Mouse (Mus musculus) lung, adult 2 months (tissue): ENCODE results near the gene Serinc5. TPM values are rescaled to one million over a fixed set of nuclear protein-coding genes. Genes with fewer than 3 reads are reported as not detected.
A peak's percentile ranks its signal among the peaks of the same experiment; 100 is the strongest.

Source experiments
- DNase-seq: peaks from one replicate; pipeline ENCODE4 v3.0.0; 2022
- H3K4me1 ChIP-seq: fragments of 200-500 bp; 2 replicates; pipeline ENCODE4 v1.6.1; 2011; ENCODE audit warnings: low read length; ENCODE audit not compliant: control insufficient read depth, insufficient read depth
- H3K4me3 ChIP-seq: fragments of 200-500 bp; replicated peaks from 2 replicates; pipeline ENCODE3; 2011; ENCODE audit warnings: low read depth, mild to moderate bottlenecking, control low read depth, low read length; ENCODE audit errors: extremely low read depth
- CTCF ChIP-seq: fragments of 200-500 bp; IDR thresholded peaks from 2 replicates; pipeline ENCODE4 v1.5.1; 2011; ENCODE audit warnings: mild to moderate bottlenecking, low read length, control low read depth; ENCODE audit not compliant: insufficient read depth
- POLR2A ChIP-seq: fragments of 200-500 bp; IDR thresholded peaks from 2 replicates; pipeline ENCODE4 v1.6.1; 2011; ENCODE audit warnings: low read depth, mild to moderate bottlenecking, control low read depth, low read length, borderline replicate concordance; ENCODE audit errors: extremely low read depth
- WGBS: fragments of 180-500 bp; shearing (Covaris S2); methylation state at CpG from one replicate; pipeline ENCODE4 v1.1.7; 2018; 5-methylcytosine and 5-hydroxymethylcytosine counted together
- polyA plus RNA-seq: library from polyadenylated mRNA; depleted of rRNA; stranded (reverse); fragments of >200 nt; gene quantifications from 2 replicates; pipeline ENCODE4 v1.2.3, GENCODE M21; 2012

Gene Serinc5
- polyA plus RNA-seq, 1 experiment = 38.3 TPM

GRCm38 (mm10) chr13:92611917-92612316 is 1.0 kb downstream of the Serinc5 start:
- TF ChIP-seq CTCF (no peak), POLR2A (no peak)
- DNase-seq = no peak
- peaks cover 4% of the 10 kb centered on the region for H3K4me1 ChIP-seq
- 18% methylated on average over 7 of the region's 7 CpGs for WGBS
- H3K4me3 ChIP-seq = peak overlapping the region; percentile 73

- WGBS = 52% methylated on average over 5 of the region's 5 CpGs
- TF ChIP-seq CTCF (no peak), POLR2A (no peak)
- DNase-seq = no peak
- Histone ChIP-seq H3K4me3 (no peak overlapping the region), H3K4me1 (peaks cover 4% of the 10 kb centered on the region)
Measured at GRCm38 (mm10) chr13:92613094-92613493, 2.2 kb downstream of the Serinc5 start.

- DNase-seq = no peak
- TF ChIP-seq POLR2A (no peak), CTCF (no peak)
- 77% methylated on average over 5 of the region's 5 CpGs for whole genome bisulfite sequencing
- Histone ChIP-seq H3K4me1 (peaks cover 4% of the 10 kb centered on the region), H3K4me3 (no peak overlapping the region)
Measured at GRCm38 (mm10) chr13:92615201-92615600, 4.3 kb downstream of the Serinc5 start.

- WGBS = 43% methylated on average over 8 of the region's 8 CpGs
- TF ChIP-seq POLR2A (no peak), CTCF (no peak)
- no peak overlapping the region for H3K4me3 ChIP-seq
- peaks cover 4% of the 10 kb centered on the region for H3K4me1 ChIP-seq
- DNase-seq = no peak
Measured at GRCm38 (mm10) chr13:92616459-92616858, 5.6 kb downstream of the Serinc5 start.

- TF ChIP-seq CTCF = no peak
- TF ChIP-seq POLR2A = no peak
- WGBS = 100% methylated on average over 1 of the region's 1 CpGs
Measured at GRCm38 (mm10) chr13:92626196-92626595, 15.3 kb downstream of the Serinc5 start.

GRCm38 (mm10) chr13:92626725-92627124 is 15.8 kb downstream of the Serinc5 start:
- no peaks in the 10 kb centered on the region for H3K4me1 ChIP-seq
- no peak for TF ChIP-seq POLR2A
- no peak for TF ChIP-seq CTCF
- WGBS = 96% methylated on average over 5 of the region's 5 CpGs
- no peak for DNase-seq
- H3K4me3 ChIP-seq = no peak overlapping the region

More at GRCm38 (mm10) chr13:92626196-92626595, 15.3 kb downstream of the Serinc5 start:
- DNase-seq = no peak
- H3K4me1 ChIP-seq = no peaks in the 10 kb centered on the region
- no peak overlapping the region for H3K4me3 ChIP-seq

- no peak for DNase-seq
- no peaks in the 10 kb centered on the region for H3K4me1 ChIP-seq
- 82% methylated on average over 3 of the region's 3 CpGs for WGBS
- H3K4me3 ChIP-seq = no peak overlapping the region
- TF ChIP-seq CTCF (no peak), POLR2A (no peak)
Measured at GRCm38 (mm10) chr13:92629509-92629908, 18.6 kb downstream of the Serinc5 start.

GRCm38 (mm10) chr13:92631450-92631849 is 20.6 kb downstream of the Serinc5 start:
- no peak for TF ChIP-seq POLR2A
- no peak for TF ChIP-seq CTCF
- WGBS = 25% methylated on average over 4 of the region's 4 CpGs
- Histone ChIP-seq H3K4me1 (peaks cover 3% of the 10 kb centered on the region; the same call in 1 of the 2 replicates), H3K4me3 (no peak overlapping the region)
- DNase-seq = no peak

GRCm38 (mm10) chr13:92632550-92632949 is 21.7 kb downstream of the Serinc5 start:
- H3K4me3 ChIP-seq = no peak overlapping the region
- WGBS = 58% methylated on average over 4 of the region's 4 CpGs
- TF ChIP-seq POLR2A = no peak
- TF ChIP-seq CTCF = no peak
- H3K4me1 ChIP-seq = peaks cover 3% of the 10 kb centered on the region; the same call in 1 of the 2 replicates
- DNase-seq = no peak

- 51% methylated on average over 2 of the region's 2 CpGs for WGBS
- no peak for TF ChIP-seq CTCF
- no peak for TF ChIP-seq POLR2A
- Histone ChIP-seq H3K4me3 (no peak overlapping the region), H3K4me1 (peaks cover 9% of the 10 kb centered on the region)
- DNase-seq = no peak
Measured at GRCm38 (mm10) chr13:92635040-92635439, 24.1 kb downstream of the Serinc5 start.
